In the genomic region with DNA sequence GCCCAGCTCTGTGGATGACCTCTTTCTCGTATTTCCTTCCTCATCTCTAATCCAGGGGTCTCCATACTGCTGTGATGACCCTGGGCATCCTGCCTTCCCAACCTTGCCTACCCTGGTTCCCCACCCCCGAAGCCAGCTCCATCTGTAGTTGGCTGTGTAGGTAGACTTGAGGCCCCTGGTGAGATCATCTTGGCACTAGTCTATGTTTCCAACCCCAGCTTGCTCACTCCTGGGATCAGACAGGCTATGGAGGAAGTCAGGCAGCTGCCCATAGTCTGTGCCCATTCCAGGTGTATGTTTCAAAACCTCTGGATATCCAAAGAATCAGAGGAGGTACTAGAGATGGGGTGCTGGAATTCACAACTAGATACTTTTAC, we compare ENCODE assay signal across 7 mouse cellular contexts. TPM values are rescaled to one million over a fixed set of nuclear protein-coding genes. Genes with fewer than 3 reads are reported as not detected.
DNase-seq lines count a peak whose midpoint lies in the region; ATAC-seq and TF ChIP-seq lines count a peak whose summit lies in the region.

No protein-coding gene starts in this region.

- H3K36me3 ChIP-seq in hindbrain, embryonic 15.5 days: no peaks in the 10 kb centered on the region
- no peaks in the 10 kb centered on the region for H3K36me3 ChIP-seq in hindbrain, embryonic 14.5 days (replicated peaks; ENCODE audit: control insufficient read depth, insufficient read depth)
- no peaks in the 10 kb centered on the region for H3K36me3 ChIP-seq in spleen, adult 2 months (ENCODE audit: control insufficient read depth, insufficient read depth, low read length)
- no peaks in the 10 kb centered on the region for H3K36me3 ChIP-seq in liver, embryonic 11.5 days (ENCODE audit: control insufficient read depth, insufficient read depth, low read length)

- no peak for TF ChIP-seq POLR2A in spleen, adult 2 months (IDR thresholded peaks at IDR 0.05; ENCODE audit: low read depth, low read length)

- DNase-seq in hindbrain, embryonic 14.5 days (ENCODE audit: low spot score): no peak
- DNase-seq in spleen, adult 2 months (ENCODE audit: low read depth in 1 of 2, low spot score in 2 of 2): no peak
- DNase-seq in spleen, postnatal 4 days (ENCODE audit: low spot score in 2 of 2): no peak
- no peak for DNase-seq in liver, embryonic 11.5 days (ENCODE audit: low spot score)
- DNase-seq in cerebellum, adult 9-10 months: no peak

- 60% methylated on average over 2 of the region's 2 CpGs for WGBS in hindbrain, embryonic 15.5 days
- 67% methylated on average over 2 of the region's 2 CpGs for WGBS in hindbrain, embryonic 14.5 days
- 60% methylated on average over 2 of the region's 2 CpGs for whole genome bisulfite sequencing in spleen, adult 2 months
- 35% methylated on average over 2 of the region's 2 CpGs for WGBS in liver, embryonic 11.5 days

- no peak for TF ChIP-seq CTCF in spleen, adult 2 months (IDR thresholded peaks at IDR 0.05; ENCODE audit: extremely low read depth, insufficient read depth, insufficient read length, insufficient replicate concordance)

- H3K9me3 ChIP-seq in hindbrain, embryonic 15.5 days: no peaks in the 10 kb centered on the region
- no peaks in the 10 kb centered on the region for H3K9me3 ChIP-seq in hindbrain, embryonic 14.5 days (ENCODE audit: control insufficient read depth, low read length)
- H3K9me3 ChIP-seq in liver, embryonic 11.5 days (ENCODE audit: control insufficient read depth, low read length): no peaks in the 10 kb centered on the region

- H3K4me3 ChIP-seq in hindbrain, embryonic 15.5 days: no peak overlapping the region
- no peak overlapping the region for H3K4me3 ChIP-seq in hindbrain, embryonic 14.5 days (replicated peaks; ENCODE audit: low read length)
- H3K4me3 ChIP-seq in spleen, adult 2 months (ENCODE audit: extremely low read depth, insufficient read depth, insufficient read length): no peak overlapping the region
- H3K4me3 ChIP-seq in liver, embryonic 11.5 days (ENCODE audit: low read depth, low read length): no peak overlapping the region

- 0 out of 2 replicates have a peak overlapping the region, but pooled peaks have one; percentile 50 for H3K27ac ChIP-seq in hindbrain, embryonic 15.5 days (replicated peaks)
- no peak overlapping the region for H3K27ac ChIP-seq in hindbrain, embryonic 14.5 days
- peak overlapping the region; percentile 16; the same call in 1 of the 2 replicates for H3K27ac ChIP-seq in spleen, adult 2 months (ENCODE audit: insufficient read depth, low read length)
- peak overlapping the region; percentile 75; the same call in 1 of the 2 replicates for H3K27ac ChIP-seq in liver, embryonic 11.5 days (ENCODE audit: low read depth, low read length)

- no peak overlapping the region for H3K9ac ChIP-seq in hindbrain, embryonic 15.5 days
- H3K9ac ChIP-seq in hindbrain, embryonic 14.5 days: no peak overlapping the region
- H3K9ac ChIP-seq in liver, embryonic 11.5 days (ENCODE audit: low read depth, low read length): no peak overlapping the region

- no peaks in the 10 kb centered on the region for H3K27me3 ChIP-seq in hindbrain, embryonic 15.5 days
- H3K27me3 ChIP-seq in hindbrain, embryonic 14.5 days (ENCODE audit: control insufficient read depth, insufficient read depth, low read length): no peaks in the 10 kb centered on the region
- no peaks in the 10 kb centered on the region for H3K27me3 ChIP-seq in spleen, adult 2 months (ENCODE audit: control insufficient read depth, insufficient read depth, low read length)
- no peaks in the 10 kb centered on the region for H3K27me3 ChIP-seq in liver, embryonic 11.5 days (replicated peaks; ENCODE audit: control insufficient read depth, insufficient read depth, low read length)

- 0 out of 2 replicates have a peak, but pooled peaks cover 6% of the 10 kb centered on the region for H3K4me1 ChIP-seq in hindbrain, embryonic 15.5 days (replicated peaks)
- no peaks in the 10 kb centered on the region; the same call in 1 of the 2 replicates for H3K4me1 ChIP-seq in hindbrain, embryonic 14.5 days (replicated peaks; ENCODE audit: control insufficient read depth, insufficient read depth, low read length)
- no peaks in the 10 kb centered on the region for H3K4me1 ChIP-seq in spleen, adult 2 months (ENCODE audit: control insufficient read depth, insufficient read depth, insufficient read length)
- peaks cover 17% of the 10 kb centered on the region for H3K4me1 ChIP-seq in liver, embryonic 11.5 days (replicated peaks; ENCODE audit: control insufficient read depth, insufficient read depth, low read length)

- ATAC-seq in hindbrain, embryonic 15.5 days (ENCODE audit: low FRiP score, low read depth): peak; percentile 11; the same call in 1 of the 2 replicates
- ATAC-seq in hindbrain, embryonic 14.5 days (ENCODE audit: low FRiP score): no peak
- no peak for ATAC-seq in liver, embryonic 11.5 days (replicated peaks; ENCODE audit: low FRiP score)
- ATAC-seq in erythroid progenitor cell, adult 5-6 weeks (replicated peaks; ENCODE audit: low FRiP score, poor library complexity, severe bottlenecking): no peak

- no peak overlapping the region for H3K4me2 ChIP-seq in hindbrain, embryonic 15.5 days
- H3K4me2 ChIP-seq in hindbrain, embryonic 14.5 days (replicated peaks): no peak overlapping the region
- H3K4me2 ChIP-seq in liver, embryonic 11.5 days: peak overlapping the region; percentile 16; the same call in 1 of the 2 replicates

RNA-seq across cellular contexts. Expression of a gene that starts 0.7 kb away (rescaled TPM):
- 7.5 and 8.6 TPM in 2 replicates for polyA plus RNA-seq in hindbrain, embryonic 15.5 days (2015; fragmentation: Nextera tagmentation; extraction: Ambion mirVana)
- polyA plus RNA-seq in hindbrain, embryonic 14.5 days (2014; fragmentation: Nextera tagmentation; extraction: Ambion mirVana): 3.8 and 6.3 TPM in 2 replicates
- polyA plus RNA-seq in spleen, adult 2 months (2012; rRNA removed): 8.8 and 9.4 TPM in 2 replicates
- polyA plus RNA-seq in liver, embryonic 11.5 days (2014; fragmentation: Nextera tagmentation; extraction: Ambion mirVana): 38.0 and 40.6 TPM in 2 replicates
- not detected in 2 replicates for total RNA-seq in erythroid progenitor cell, adult 5-6 weeks (2015; ENCODE audit: low replicate concordance)
- not detected in 2 replicates for total RNA-seq in erythroid progenitor cell, adult 5-6 weeks (2017; ENCODE audit: low replicate concordance)
